Mouse (Mus musculus): ENCODE results near the gene Rab3c.
A peak's percentile ranks its signal among the peaks of the same experiment; 100 is the strongest.

The Rab3c gene

DNA sequence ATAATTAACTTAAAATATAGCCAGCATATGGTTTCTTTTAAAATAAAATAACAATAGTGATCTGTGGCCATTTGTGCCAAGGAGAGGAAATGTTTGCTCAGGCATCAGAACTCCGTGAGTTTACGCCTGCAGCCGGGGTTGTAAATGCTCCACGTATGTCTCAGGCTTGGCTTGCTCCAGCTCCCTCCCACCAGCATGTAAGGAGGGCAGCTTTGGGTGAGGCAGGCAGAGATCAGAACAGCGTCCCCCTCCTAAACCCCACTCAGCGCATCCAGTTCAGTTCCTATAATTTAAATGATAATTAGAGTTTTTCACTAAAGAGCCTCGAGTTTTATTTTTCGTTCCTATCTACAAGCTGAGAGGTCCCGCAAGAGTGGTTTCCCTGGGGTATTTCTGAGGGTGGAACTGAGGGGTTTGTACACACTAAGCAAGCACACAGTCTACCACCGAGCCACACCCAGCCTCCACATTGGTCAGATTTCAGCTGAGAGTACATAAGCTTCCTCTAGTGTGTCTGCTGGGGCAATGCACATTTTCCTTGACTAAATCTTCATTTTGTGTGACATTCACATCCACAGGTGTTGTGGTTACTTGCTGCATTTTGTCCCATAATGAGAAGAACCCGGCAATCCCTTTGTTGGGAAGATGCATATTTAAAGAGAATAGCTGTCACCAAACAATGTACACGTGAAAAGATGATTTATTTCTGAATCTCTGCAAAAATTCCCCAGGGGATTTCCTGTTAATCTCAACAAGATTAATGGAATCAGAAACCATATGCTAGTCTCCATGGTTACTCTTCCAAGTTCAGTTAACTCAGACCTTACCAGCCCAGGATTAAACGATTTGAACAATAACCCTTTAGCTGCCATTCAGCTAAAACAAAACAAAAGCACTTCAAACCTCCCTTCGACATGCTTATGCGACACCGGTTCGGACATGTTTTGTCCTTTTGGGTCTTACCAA, 186.8 kb downstream of the Rab3c start:
- DNase-seq (ENCODE audit: low spot score) = no peak

DNA sequence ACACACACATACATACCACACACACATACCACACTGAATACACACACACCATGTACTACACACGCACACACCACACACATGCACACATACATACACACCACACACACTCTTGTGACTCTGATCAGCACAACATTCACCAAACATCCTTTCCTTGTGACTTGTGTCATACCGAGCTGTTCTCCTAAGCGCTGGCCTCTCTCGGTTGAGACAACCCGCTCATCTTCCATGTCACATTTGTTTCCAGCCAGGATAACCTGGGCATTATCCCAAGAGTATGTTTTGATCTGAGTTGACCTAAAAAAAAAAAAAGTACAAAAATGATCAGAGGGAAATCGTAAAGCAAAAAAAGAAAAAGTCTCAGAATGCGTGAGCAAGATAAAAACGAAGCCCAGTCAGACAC, 196.8 kb downstream of the Rab3c start:
- no peak for DNase-seq (ENCODE audit: low spot score)

DNA sequence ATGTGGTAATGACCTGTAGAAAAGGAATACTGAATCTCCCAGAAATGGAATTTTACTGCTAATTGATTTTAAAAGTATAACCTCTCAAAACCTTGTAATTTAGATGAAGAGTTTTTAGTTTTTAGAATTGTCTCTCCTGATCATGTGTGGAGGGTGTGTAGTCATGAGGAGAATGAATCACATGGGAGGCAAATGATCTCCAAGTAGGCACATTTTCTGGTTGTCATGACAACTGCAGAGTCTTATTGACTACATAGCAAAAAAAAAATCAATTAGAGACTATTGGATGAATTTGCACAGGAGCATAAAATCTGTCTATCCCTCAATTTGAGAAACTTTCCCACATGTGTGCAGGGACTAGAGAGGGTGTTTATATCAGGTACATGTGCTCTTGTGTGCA, 199.6 kb downstream of the Rab3c start:
- DNase-seq (ENCODE audit: low spot score) = no peak

DNA sequence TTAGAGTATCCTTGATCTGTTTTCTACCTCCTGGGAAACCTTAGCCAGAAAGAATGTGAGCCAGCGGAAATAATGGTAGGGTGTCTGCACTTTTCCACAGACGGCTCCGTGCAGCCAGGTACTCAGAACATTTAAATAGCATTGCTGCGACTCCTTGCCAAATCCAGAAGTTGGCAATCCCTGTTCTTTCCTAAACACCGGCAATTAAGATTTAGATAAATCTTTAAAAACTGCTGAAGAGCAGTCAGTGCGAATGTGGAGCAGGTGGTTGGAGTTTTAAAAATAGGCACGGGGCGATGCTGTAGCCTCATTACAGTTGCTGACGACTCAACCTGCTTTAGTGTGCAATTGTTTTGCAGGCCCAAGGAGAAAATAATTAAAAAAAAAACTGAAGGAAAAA, 205.2 kb downstream of the Rab3c start:
- DNase-seq (ENCODE audit: low spot score) = no peak

DNA sequence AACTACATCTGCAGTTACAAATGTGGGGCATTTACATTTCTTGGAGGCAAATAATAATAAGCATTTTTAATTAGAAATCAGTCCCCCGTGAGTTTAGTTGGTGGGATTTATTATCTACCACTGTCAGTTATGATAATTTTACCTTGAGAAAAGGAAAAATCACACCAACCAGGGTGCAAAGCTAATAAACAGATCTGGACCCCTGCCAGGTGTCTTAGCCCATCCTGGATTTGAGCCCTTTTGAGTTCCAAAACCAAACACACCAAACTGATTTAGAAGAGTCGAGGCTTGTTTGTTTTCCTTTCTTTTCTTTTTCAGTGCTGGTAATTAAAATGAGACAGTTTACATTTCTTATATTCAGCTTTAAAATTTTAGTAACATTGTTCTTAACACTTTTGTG, 206.6 kb downstream of the Rab3c start:
- no peak for DNase-seq (ENCODE audit: low spot score)

DNA sequence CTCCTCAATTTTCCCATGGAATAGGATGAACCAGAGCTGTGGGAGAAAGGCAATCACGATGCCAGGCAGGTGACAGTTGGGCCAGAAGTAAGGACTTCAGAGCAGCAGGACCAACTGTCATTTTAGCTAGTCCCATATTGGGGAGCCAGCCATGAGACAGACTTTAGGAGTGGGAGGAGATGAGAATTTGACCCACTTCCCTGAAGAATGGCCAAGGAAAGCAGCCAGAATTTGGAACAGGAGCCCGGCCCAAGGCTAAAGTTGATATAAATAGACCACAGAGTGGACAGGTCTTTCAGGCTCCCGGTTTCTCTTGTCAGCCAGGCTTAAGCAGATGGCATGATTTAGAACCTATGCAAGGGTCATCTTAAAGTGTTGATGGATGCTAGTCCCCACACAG, 213.6 kb downstream of the Rab3c start:
- no peak for DNase-seq (ENCODE audit: low spot score)

DNA sequence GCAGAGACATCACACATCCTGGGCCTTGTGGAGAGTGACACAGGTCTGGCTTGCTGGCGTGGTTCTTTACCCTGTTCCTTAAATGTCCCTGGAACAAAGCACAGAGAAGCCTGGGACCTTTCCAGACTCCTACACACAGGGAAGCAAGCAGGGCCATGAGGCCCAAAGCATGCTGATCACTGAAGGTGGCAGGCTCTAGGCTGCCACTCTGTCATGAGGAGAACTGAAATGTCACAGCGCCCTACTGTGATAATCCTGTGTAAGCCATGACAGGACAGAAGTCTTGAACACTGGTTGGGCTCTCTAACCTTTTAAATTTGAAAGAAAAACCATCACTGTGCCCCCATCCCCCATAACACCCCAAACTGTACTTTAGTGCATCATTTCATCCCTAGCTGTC, 214.1 kb downstream of the Rab3c start:
- no peak for DNase-seq (ENCODE audit: low spot score)

DNA sequence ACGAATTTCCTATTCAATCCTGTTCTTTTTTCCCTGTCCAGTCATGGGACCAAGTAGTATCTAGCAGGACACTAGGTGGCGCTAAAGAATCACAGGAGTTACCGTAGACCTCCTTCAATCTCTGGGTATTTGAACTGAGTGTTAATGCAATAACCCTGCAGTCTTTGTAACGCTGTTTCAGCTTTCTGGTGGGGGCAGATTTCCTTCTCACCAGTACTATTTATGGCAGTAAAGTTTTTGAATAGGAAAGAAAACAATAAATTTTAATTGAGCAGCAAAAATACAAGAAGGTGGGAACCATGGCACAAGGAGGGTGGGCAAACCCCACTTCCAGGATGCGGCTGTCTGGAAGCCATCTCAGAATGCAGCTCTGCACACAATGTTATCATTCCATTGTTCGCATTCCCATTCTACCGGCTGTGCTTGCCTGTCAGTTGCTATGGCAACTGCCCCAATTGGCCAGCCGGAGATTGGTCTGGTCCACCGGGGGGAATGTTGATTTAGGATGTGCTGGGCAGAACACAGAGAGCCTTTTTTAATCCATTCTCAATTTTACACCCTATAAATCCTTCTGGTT, 217.9 kb downstream of the Rab3c start:
- peak; percentile 71 for DNase-seq (ENCODE audit: low spot score)

DNA sequence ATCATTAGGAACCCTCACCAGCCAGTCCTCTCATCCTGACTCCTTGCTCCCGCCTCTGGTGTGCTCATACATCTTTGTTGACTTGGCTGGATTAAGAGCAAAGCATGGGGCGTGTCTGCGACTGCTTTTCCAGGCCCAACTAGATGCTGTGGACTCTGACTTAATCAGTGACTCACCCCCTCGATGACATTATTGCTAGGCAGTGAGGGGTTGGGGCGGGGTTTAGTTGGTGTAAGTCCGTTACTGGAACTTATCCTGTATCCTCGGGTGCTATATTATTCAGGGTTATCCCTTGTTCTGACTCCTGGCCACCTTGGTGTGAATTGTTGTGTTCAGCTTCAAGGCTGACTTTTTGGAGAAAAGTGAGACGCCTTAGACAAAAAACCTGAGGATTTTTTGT, 218.5 kb downstream of the Rab3c start:
- DNase-seq (ENCODE audit: low spot score) = no peak

DNA sequence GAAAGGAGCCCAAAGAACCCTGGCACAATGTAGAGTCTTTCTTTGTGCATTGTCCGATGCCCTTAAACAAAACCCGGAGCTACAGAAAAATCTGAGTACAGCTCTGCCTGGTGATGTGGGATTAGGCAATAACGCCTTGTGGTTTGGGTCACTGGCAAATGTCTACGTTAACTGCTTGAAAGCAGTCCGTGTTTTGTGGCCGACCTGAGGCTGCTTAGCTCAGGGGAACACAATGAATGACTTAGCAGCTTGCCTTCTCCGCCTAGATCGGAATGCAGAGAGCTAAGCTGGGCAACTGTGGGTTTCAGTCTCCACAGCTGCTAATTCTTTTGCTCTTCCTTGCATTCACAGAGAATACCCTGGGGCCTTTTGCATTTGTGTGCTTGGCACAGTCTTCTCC, 226.3 kb downstream of the Rab3c start:
- DNase-seq (ENCODE audit: low spot score) = no peak

DNA sequence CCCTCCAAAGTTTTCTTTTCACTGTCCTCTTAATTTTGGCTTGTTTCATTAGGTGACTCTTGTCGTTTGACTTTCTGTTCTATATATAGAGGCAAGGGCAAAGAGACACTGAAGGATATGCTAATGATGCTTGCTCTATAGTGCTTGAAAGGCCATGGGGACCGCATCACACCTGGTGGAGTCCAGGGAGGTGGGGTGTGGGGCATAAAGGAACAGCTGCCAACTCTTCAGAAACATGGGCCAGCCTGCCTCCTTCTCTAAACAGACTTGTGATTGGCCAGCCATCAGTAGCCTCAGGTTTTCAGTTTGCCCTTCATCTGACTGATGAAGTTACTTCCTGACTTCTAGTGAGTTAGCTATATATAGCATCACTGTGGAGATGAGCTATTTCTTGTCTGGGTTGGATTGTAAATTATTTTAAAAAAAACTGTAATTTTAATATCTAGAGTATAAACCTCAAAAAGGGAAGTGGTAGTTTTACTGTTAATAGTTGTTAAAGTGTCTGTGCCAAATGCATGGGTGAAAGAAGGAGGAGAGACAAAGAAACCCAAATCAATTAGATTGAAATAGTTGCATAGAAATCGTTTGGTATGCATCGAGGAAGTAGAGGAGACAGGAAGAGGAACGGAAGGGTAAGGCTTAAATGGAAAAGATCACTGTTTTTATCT, 231.9 kb downstream of the Rab3c start:
- DNase-seq (ENCODE audit: low spot score) = no peak

DNA sequence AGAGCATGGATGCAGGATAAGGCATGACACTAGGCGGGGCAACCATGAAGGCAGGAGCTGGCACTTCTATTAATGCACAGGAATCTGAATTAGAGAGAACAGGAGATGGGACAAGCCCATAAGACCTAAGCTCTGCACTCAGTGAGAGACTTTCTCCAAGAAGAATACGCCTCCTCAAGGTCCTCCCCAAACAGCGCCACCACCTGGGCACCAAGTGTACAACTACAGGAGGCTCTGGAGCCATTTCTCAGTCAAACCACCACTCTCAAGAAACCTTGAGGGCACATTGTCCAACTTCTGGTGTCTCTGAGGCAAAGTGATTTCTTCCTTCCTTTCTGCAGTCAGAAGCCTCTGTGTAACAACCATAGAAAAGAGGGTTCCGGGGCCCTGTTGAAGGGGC, 236.4 kb downstream of the Rab3c start:
- no peak for DNase-seq (ENCODE audit: low spot score)

DNA sequence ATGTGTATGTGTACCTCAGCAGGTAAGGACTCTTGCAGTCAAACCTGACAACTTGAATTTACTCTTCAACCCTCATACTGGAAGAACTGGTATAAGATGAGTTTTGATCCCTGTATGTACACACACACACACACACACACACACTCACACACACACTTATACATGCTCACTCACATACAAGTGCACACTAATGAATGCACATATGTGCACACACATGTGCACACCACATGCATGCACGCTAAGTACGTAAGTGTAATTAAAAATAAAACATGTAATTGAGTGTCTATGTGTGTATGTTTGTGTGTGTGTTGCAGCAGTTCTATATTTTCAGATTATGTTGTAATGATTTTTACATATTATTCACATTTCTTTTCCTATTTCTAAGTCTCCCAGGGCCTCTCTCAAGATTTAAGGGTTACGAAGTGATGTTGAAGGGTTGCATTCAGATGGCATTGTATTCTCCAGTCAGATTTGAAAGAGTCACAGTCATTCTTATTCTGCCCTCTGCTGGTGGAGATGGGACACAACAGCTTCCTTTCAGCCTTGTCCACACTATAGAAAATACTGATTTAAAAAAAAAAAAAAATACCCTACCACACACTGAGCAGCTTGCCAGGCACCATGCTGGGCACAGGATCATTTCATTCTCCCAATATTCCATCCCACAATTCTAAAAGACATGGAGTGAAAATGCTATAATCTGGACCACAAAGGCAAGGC, 240.9 kb downstream of the Rab3c start:
- DNase-seq (ENCODE audit: low spot score) = peak; percentile 54

DNA sequence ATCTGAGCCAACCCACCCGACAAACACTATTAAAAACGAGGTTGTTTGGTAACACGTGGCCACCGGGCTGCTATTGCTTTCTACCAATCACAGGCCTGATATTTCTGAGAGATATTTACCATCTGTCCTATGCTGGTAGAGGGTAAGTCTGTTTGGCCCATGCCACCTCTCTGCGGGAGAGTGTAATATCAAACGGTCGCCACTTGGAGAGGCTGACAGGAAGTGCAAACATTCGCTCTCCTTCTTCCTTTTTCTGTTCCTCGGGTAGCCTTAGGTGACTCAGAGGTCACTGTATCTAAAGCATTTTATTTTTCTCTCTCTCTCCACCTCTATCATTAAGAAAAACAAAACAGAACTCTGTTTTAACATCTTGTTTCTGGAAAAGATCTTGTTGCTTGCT, 241.6 kb downstream of the Rab3c start:
- DNase-seq (ENCODE audit: low spot score) = no peak

DNA sequence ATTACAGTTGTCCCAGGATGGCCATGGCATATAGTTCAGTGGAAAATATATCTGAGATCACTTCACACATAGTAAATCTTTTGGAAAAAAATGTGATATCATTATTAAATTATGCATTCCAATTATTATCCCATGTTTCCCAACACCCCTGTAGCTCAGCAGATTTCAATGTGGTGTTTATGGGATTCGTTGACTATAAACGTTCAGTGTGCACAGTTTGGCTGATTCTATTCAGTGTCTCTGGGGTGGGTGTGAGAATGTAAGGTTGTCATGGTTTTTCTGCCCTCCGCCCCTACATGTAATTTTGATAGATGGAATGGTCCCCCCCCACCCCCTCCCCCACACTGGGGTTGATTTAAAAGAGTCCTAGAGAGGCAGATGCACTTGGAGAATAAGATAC, 242.3 kb downstream of the Rab3c start:
- DNase-seq (ENCODE audit: low spot score) = no peak

DNA sequence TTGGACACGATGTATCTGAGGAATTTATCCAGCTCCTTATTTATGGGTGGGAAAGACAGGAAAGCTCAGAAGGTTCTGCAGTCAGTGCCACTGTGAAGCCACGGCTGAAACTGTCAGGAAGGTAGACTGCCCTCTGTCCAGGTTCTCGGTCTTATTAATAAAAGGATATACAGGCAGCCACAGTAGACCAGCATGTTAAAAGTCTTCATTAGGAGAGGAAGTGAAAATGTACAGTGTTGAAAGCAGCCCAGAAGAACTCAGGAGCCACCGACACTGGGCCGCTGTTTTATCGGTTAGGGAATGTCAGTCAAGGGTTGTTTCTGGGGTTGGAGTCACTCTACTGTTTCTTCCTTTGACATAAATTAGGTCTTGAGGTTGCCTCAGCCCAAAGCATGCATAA, 245.9 kb downstream of the Rab3c start:
- no peak for DNase-seq (ENCODE audit: low spot score)

DNA sequence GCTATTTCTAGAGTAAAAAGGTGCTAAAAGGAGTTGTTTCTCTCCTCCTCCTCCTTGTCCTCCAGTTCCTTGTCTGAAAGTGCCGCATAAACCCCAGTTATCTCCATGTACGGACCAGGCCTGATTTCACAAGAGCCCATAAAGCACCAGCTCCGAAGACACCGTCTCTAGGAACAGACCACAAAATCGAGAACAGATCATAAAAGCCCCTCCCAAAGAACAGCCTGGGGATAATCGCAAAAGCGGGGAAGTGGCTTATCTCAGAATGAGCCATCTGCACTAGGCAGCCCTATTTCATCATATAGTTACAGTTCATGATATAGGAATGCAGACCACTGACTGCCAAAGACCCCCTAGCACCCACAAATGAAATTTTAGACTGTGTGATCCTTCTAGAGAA, 246.8 kb downstream of the Rab3c start:
- no peak for DNase-seq (ENCODE audit: low spot score)

DNA sequence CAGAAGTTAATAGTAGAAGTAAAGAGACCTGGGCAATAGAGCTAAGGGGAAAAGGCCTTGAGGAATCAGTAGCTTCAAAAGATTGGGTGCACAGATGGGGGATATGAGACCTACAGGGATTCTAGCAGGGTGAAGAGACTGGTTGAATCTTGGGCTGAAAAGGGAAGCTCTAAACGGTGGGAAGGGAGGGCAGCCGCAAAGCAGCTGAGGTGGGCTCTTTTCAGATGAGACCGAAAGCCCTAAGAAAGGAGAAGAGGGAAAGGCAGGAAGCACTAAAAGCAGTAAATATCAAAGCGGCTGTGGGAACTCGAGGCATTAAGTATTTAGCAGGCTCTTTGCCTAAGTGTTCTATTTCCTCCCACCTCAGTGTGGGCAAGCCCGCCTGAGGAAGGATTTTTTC, 248.9 kb downstream of the Rab3c start:
- DNase-seq (ENCODE audit: low spot score) = no peak

DNA sequence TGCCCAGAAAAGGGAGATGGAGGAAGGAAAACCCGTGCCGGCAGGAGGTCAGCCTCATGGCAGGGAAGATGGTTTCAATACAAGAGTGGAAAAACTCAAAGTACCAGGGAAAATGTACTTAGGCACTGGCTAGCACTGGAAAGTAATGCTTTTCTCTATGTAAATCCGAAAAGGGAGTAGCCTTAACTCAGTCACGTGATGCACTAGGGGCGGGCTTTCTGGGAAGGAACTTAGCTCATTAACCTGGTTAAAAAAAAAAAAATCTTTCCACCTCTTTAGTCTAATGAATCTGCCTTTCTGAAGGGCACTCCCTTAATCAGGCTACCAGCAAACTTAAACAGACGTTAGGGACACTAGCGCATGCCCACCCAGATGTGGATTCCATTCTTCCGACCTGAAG, 249.7 kb downstream of the Rab3c start:
- no peak for DNase-seq (ENCODE audit: low spot score)

DNA sequence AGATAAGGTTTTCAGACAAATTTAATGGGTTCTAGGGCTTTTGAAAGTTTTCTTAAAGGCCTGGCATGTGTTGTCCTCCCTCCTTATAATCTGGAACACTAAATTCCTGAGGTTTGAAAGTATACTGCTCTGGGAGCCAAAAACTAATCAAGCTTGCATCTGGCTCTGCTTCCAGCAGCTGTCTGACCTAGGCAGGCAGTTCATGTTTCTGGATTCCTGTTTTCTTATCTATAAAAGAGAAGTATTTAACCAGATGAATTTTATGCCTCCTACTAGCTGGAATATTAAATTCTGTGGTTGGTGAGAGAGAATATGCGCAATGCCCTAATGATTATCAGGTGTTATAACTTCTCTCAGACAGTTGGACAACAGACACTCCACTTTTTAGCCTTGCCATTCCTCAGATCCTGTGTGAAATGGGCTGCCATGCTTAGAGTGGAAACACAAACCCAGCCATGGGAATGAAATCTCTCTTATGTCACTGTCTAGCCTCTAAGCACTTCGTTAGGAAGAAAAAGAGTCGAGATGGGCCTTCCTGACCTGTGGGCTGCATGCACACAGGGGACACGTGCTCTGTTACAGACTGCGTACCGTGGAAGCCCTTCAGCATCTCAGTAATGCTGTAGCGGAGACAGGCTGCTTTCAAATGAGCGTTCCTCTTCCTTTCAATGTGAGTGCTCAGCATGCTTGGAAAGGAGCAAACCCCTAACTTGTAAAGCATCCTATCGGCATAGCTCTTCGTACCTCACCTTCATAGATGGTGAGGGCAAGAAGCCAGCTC, 256.2 kb downstream of the Rab3c start:
- DNase-seq (ENCODE audit: low spot score) = no peak

DNA sequence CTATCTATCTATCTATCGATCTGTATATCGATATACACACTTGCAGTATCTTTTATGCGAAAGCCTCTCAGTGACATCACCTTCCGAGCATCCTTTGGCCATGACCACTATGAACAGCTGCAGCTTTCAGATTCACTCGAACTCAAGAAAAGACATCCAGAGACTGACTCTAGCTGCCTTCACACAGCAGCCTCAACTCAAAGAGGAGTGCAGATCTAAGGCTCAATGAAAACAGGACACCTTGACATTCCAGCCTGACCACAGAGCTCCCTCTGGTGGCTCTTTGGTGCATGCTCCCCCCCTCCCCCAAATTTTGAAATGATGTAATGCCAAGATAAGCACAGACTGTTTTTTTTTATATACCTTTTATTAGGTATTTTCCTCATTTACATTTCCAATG, 257.8 kb downstream of the Rab3c start:
- no peak for DNase-seq (ENCODE audit: low spot score)

DNA sequence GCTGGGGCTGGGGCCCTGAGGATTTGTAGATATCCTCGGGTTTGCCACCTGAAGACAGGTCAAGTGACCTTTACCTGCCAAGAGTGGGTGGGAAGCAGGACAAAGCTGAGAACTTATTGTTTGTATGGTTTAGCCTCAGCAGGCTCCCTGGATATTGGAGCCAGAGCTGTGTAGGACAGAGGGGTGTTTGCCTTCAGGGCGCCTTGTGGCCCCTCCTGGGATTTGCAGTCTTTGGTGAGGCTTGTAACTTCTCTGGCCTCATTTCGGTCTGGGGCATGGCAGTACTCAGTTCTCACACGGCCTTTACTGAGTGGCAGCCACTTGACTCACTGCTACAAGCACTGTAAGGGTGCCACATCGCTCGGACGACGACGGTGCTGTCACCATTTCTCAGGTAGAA, 261.0 kb downstream of the Rab3c start:
- no peak for DNase-seq (ENCODE audit: low spot score)
